Mouse (Mus musculus): Measurements from ENCODE around the gene Zbtb7a. TPM values are rescaled to one million over a fixed set of nuclear protein-coding genes. Genes with fewer than 3 reads are reported as not detected.

The Zbtb7a gene
- total and polyA plus RNA-seq, 3 experiments: 7.1 to 75.7 (median 31.1) TPM

GRCm38 (mm10) chr10:81190912-81191321 lies 55.9 kb downstream of the Zbtb7a start:
- no peak overlapping the region for H3K4me3 ChIP-seq (ENCODE audit: low read depth, low read length)
- H3K27me3 ChIP-seq (ENCODE audit: insufficient read depth, low read length): peaks cover 15% of the 10 kb centered on the region
- H3K36me3 ChIP-seq (replicated peaks): peaks cover 67% of the 10 kb centered on the region
- H3K9me3 ChIP-seq (replicated peaks): no peaks in the 10 kb centered on the region
- DNase-seq (ENCODE audit: low spot score): no peak
- no peak for ATAC-seq (ENCODE audit: extremely low read depth, insufficient number of reproducible peaks, low FRiP score, poor library complexity, severe bottlenecking)
- TF ChIP-seq GATA2 (IDR thresholded peaks at IDR 0.05; ENCODE audit: borderline replicate concordance, low read depth, low read length): no peak
- TF ChIP-seq GATA1 (IDR thresholded peaks at IDR 0.05; ENCODE audit: borderline replicate concordance, low read length): no peak
- TF ChIP-seq CTCF (IDR thresholded peaks at IDR 0.05; ENCODE audit: low read depth, low read length): no peak
- no peak for TF ChIP-seq POLR2AphosphoS5 (IDR thresholded peaks at IDR 0.05; ENCODE audit: insufficient replicate concordance, low read depth, low read length)
- no peak for TF ChIP-seq TAL1 (conservative IDR thresholded peaks at IDR 0.05; ENCODE audit: low read depth, low read length)
- peaks cover 59% of the 10 kb centered on the region for H3K4me1 ChIP-seq (ENCODE audit: insufficient read depth, low read depth, low read length)

DNA sequence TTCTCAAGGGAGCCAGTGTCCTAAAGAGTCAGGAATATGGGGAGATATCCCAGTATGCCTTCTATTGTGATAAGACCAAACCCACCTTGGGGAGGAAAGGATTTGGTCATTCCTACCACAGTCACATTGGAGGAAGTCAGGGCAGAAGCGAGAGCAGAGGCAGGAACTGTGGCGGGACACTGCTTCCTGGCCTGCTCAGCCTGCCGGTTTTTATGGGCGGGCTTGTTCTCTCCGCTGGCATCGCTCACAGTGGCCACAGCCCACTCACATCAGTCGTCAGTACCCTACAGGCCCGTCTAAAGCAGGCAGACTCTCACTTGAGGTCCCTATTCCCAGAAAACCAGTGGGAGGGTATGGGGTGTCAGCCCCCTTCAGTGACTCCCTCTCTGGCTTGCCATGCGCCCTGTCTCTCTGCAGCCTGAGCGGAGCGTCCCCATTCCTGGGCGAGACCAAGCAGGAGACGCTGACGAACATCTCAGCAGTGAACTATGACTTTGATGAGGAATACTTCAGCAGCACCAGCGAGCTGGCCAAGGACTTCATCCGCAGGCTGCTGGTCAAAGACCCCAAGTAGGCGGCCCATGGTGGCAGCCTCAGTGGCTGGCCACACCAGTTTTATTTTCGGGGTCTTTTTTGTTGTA lies 56.4 kb downstream of the Zbtb7a start:
- H3K36me3 ChIP-seq (replicated peaks): peaks cover 64% of the 10 kb centered on the region
- no peak overlapping the region; the same call in 1 of the 2 replicates for H3K4me3 ChIP-seq (ENCODE audit: low read depth, low read length)
- ATAC-seq (ENCODE audit: extremely low read depth, insufficient number of reproducible peaks, low FRiP score, poor library complexity, severe bottlenecking) (no peak), DNase-seq (ENCODE audit: low spot score) (no peak)
- peaks cover 59% of the 10 kb centered on the region for H3K4me1 ChIP-seq (ENCODE audit: insufficient read depth, low read depth, low read length)
- no peak for TF ChIP-seq CTCF (IDR thresholded peaks at IDR 0.05; ENCODE audit: low read depth, low read length)
- TF ChIP-seq GATA2 (IDR thresholded peaks at IDR 0.05; ENCODE audit: borderline replicate concordance, low read depth, low read length): no peak
- no peak for TF ChIP-seq GATA1 (IDR thresholded peaks at IDR 0.05; ENCODE audit: borderline replicate concordance, low read length)
- no peaks in the 10 kb centered on the region for H3K9me3 ChIP-seq (replicated peaks)
- H3K27me3 ChIP-seq (ENCODE audit: insufficient read depth, low read length): peaks cover 20% of the 10 kb centered on the region

DNA sequence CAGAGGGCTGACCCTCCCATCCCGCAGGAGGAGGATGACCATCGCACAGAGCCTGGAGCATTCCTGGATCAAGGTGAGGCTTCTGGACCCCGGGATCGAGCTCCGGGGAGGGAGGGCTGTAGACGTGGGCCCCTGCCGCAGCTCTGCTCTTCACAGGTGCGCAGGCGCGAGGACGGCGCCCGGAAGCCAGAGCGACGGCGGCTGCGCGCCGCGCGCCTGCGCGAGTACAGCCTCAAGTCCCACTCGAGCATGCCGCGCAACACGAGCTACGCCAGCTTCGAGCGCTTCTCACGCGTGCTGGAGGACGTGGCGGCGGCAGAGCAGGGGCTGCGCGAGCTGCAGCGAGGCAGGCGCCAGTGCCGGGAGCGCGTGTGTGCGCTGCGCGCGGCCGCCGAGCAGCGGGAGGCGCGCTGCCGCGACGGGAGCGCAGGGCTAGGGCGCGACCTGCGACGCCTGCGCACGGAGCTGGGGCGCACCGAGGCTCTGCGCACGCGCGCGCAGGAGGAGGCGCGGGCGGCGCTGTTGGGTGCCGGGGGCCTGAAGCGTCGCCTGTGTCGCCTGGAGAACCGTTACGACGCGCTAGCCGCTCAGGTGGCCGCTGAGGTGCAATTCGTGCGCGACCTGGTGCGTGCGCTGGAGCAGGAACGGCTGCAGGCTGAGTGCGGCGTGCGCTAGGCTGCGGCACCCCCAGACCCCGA lies 57.4 kb downstream of the Zbtb7a start:
- TF ChIP-seq CTCF (IDR thresholded peaks at IDR 0.05; ENCODE audit: low read depth, low read length): no peak
- no peak for TF ChIP-seq GATA1 (IDR thresholded peaks at IDR 0.05; ENCODE audit: borderline replicate concordance, low read length)
- no peak for TF ChIP-seq GATA2 (IDR thresholded peaks at IDR 0.05; ENCODE audit: borderline replicate concordance, low read depth, low read length)
- TF ChIP-seq POLR2AphosphoS5 (IDR thresholded peaks at IDR 0.05; ENCODE audit: insufficient replicate concordance, low read depth, low read length): no peak
- H3K27me3 ChIP-seq (ENCODE audit: insufficient read depth, low read length): peaks cover 30% of the 10 kb centered on the region
- no peaks in the 10 kb centered on the region for H3K9me3 ChIP-seq (replicated peaks)
- H3K4me3 ChIP-seq (ENCODE audit: low read depth, low read length): peak overlapping the region; percentile 75
- peak; percentile 45; the same call in 1 of the 2 replicates for ATAC-seq (ENCODE audit: extremely low read depth, insufficient number of reproducible peaks, low FRiP score, poor library complexity, severe bottlenecking)
- peaks cover 54% of the 10 kb centered on the region for H3K36me3 ChIP-seq (replicated peaks)
- H3K4me1 ChIP-seq (ENCODE audit: insufficient read depth, low read depth, low read length): peaks cover 51% of the 10 kb centered on the region
- DNase-seq (ENCODE audit: low spot score): peak; percentile 87

GRCm38 (mm10) chr10:81192968-81193501 lies 58.0 kb downstream of the Zbtb7a start:
- Histone ChIP-seq H3K36me3 (replicated peaks) (peaks cover 48% of the 10 kb centered on the region), H3K4me3 (ENCODE audit: low read depth, low read length) (peak overlapping the region; percentile 75), H3K9me3 (replicated peaks) (no peaks in the 10 kb centered on the region), H3K27me3 (ENCODE audit: insufficient read depth, low read length) (peaks cover 32% of the 10 kb centered on the region), H3K4me1 (ENCODE audit: insufficient read depth, low read depth, low read length) (peaks cover 50% of the 10 kb centered on the region)
- TF ChIP-seq POLR2AphosphoS5 (IDR thresholded peaks at IDR 0.05; ENCODE audit: insufficient replicate concordance, low read depth, low read length): 0 out of 2 replicates have a peak, but pooled peaks have one; percentile 74
- no peak for TF ChIP-seq GATA1 (IDR thresholded peaks at IDR 0.05; ENCODE audit: borderline replicate concordance, low read length)
- ATAC-seq (ENCODE audit: extremely low read depth, insufficient number of reproducible peaks, low FRiP score, poor library complexity, severe bottlenecking) (no peak), DNase-seq (ENCODE audit: low spot score) (no peak)

- no peak overlapping the region for H3K4me3 ChIP-seq (ENCODE audit: low read depth, low read length)
- DNase-seq (ENCODE audit: low spot score) (no peak), ATAC-seq (ENCODE audit: extremely low read depth, insufficient number of reproducible peaks, low FRiP score, poor library complexity, severe bottlenecking) (no peak)
- peaks cover 39% of the 10 kb centered on the region for H3K36me3 ChIP-seq (replicated peaks)
- TF ChIP-seq POLR2AphosphoS5 (IDR thresholded peaks at IDR 0.05; ENCODE audit: insufficient replicate concordance, low read depth, low read length) (no peak), GATA1 (IDR thresholded peaks at IDR 0.05; ENCODE audit: borderline replicate concordance, low read length) (no peak), TAL1 (conservative IDR thresholded peaks at IDR 0.05; ENCODE audit: low read depth, low read length) (no peak), CTCF (IDR thresholded peaks at IDR 0.05; ENCODE audit: low read depth, low read length) (no peak), GATA2 (IDR thresholded peaks at IDR 0.05; ENCODE audit: borderline replicate concordance, low read depth, low read length) (no peak)
- no peaks in the 10 kb centered on the region for H3K9me3 ChIP-seq (replicated peaks)
- peaks cover 50% of the 10 kb centered on the region for H3K4me1 ChIP-seq (ENCODE audit: insufficient read depth, low read depth, low read length)
- H3K27me3 ChIP-seq (ENCODE audit: insufficient read depth, low read length): peaks cover 37% of the 10 kb centered on the region
Measured at GRCm38 (mm10) chr10:81193991-81194774, 59.2 kb downstream of the Zbtb7a start.

DNA sequence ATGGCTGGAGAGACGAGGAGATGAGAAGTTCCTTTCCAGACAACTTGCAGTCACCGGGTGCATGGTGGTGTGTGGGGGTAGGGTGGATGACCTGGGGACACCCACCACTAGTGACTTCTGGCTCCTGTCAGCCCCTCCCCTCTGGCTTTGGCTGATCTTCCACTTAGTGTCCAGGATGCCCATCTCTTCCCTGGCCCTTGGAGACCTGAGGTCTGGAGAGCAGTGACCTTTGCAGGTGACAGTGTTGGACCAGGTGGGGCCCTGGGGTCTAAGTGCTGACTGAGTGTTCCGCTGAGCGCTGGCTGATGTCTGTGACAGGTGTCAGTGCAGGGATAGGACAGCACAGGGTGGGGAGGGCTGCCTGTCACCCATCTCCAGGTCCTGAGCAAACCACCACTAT lies 60.3 kb downstream of the Zbtb7a start:
- ATAC-seq (ENCODE audit: extremely low read depth, insufficient number of reproducible peaks, low FRiP score, poor library complexity, severe bottlenecking): no peak
- Histone ChIP-seq H3K27me3 (ENCODE audit: insufficient read depth, low read length) (peaks cover 47% of the 10 kb centered on the region), H3K4me1 (ENCODE audit: insufficient read depth, low read depth, low read length) (peaks cover 42% of the 10 kb centered on the region)

More for the DNA sequence above, 60.3 kb downstream of the Zbtb7a start:
- TF ChIP-seq GATA2 (IDR thresholded peaks at IDR 0.05; ENCODE audit: borderline replicate concordance, low read depth, low read length): no peak
- no peak for TF ChIP-seq GATA1 (IDR thresholded peaks at IDR 0.05; ENCODE audit: borderline replicate concordance, low read length)
- no peak for TF ChIP-seq CTCF (IDR thresholded peaks at IDR 0.05; ENCODE audit: low read depth, low read length)
- no peak for TF ChIP-seq POLR2AphosphoS5 (IDR thresholded peaks at IDR 0.05; ENCODE audit: insufficient replicate concordance, low read depth, low read length)
- no peak for TF ChIP-seq TAL1 (conservative IDR thresholded peaks at IDR 0.05; ENCODE audit: low read depth, low read length)
- Histone ChIP-seq H3K4me3 (ENCODE audit: low read depth, low read length) (no peak overlapping the region), H3K9me3 (replicated peaks) (no peaks in the 10 kb centered on the region), H3K36me3 (replicated peaks) (peaks cover 29% of the 10 kb centered on the region)
- no peak for DNase-seq (ENCODE audit: low spot score)

Measured in G1E (cell line).